28 mouse cellular contexts compared by ENCODE assay signal in the genomic region with DNA sequence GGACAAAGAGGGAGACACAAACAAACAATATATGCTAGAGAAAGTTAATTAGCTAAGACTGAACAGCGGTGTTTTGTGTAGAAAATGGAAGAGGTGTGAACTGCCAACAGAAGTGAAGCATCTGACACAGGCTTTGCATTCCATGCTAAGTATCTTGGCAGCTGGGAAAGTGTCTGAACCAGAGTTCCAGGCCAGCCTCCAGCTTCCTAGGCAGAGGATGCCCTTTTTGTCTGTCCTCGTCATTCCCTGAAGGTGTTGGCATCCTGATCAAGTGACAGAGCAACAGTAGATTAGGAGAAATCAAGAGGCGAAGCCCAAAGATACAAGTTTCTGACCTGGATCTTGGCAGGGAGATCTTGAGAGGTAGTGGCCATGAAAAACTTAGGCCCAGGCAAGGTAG.
DNase-seq lines count a peak whose midpoint lies in the region; ATAC-seq lines count a peak whose summit lies in the region.
"Had no signal": no experiment of that assay in that cellular context is flagged by ENCODE, and none has a peak within 500 bp of the region (broad histone marks: within the 10 kb centered on the region; RNA-seq: fewer than 3 reads in every experiment).

No protein-coding gene starts in this region.

- peaks cover 9% of the 10 kb centered on the region; the same call in 1 of the 2 replicates for H3K4me1 ChIP-seq in heart, embryonic 12.5 days (replicated peaks)
- peaks cover 13% of the 10 kb centered on the region for H3K4me1 ChIP-seq in heart, embryonic 15.5 days (replicated peaks)
- H3K4me1 ChIP-seq: embryonic facial prominence, embryonic 12.5 days; embryonic facial prominence, embryonic 15.5 days had no signal

- ATAC-seq in heart, embryonic 12.5 days (ENCODE audit: insufficient number of reproducible peaks, low FRiP score), result no peak
- no peak for ATAC-seq in heart, embryonic 15.5 days (replicated peaks; ENCODE audit: insufficient number of reproducible peaks, insufficient read depth, low FRiP score, low read depth)
- no peak for ATAC-seq in activated CD4-positive, CD25-positive, alpha-beta regulatory T cell, adult 4 months
- ATAC-seq: forebrain, embryonic 14.5 days; forebrain, postnatal 0 days; hindbrain, postnatal 0 days; inflammation-experienced regulatory T-cells, adult 6 months; intestine, embryonic 16.5 days; Patski had no signal

- no peaks in the 10 kb centered on the region for H3K36me3 ChIP-seq in heart, embryonic 12.5 days
- H3K36me3 ChIP-seq in heart, embryonic 15.5 days, result no peaks in the 10 kb centered on the region
- H3K36me3 ChIP-seq: embryonic facial prominence, embryonic 12.5 days; embryonic facial prominence, embryonic 15.5 days; G1E had no signal

- WGBS in heart, embryonic 12.5 days, result 44% methylated on average over 3 of the region's 3 CpGs
- WGBS in heart, embryonic 15.5 days, result 45% methylated on average over 3 of the region's 3 CpGs

- intact Hi-C loops in heart, postnatal 36 days (cut with DNase I), result loop anchor here (10.0 kb wide), 1 partner anchor 428 kb away; no protein-coding TSS in a partner anchor

- H3K9ac ChIP-seq in heart, embryonic 12.5 days, result no peak overlapping the region
- H3K9ac ChIP-seq in heart, embryonic 15.5 days, result no peak overlapping the region
- H3K9ac ChIP-seq: embryonic facial prominence, embryonic 12.5 days; embryonic facial prominence, embryonic 15.5 days; forebrain, postnatal 0 days; hindbrain, embryonic 14.5 days had no signal

- peak; percentile 31 to 69 for DNase-seq in heart, adult 18-20 months
- DNase-seq in heart, postnatal 36 days, result no peak
- DNase-seq in heart, adult 9 months (ENCODE audit: low spot score in 2 of 2), result peak; percentile 27 to 45
- DNase-seq: adrenal gland, adult 2 months; adrenal gland, postnatal 14 days; B cell, adult 2 months; cerebellum, adult 11 months; cerebellum, adult 2 months; cerebellum, adult 9-11 months; cerebellum, postnatal 25 days; forebrain, postnatal 0 days; gastrocnemius, adult 2 months; gastrocnemius, postnatal 14 days; kidney, adult 18-20 months; kidney, adult 9 months had no signal

- H3K4me3 ChIP-seq in heart, embryonic 12.5 days, result no peak overlapping the region
- H3K4me3 ChIP-seq in heart, embryonic 15.5 days, result no peak overlapping the region
- H3K4me3 ChIP-seq: embryonic facial prominence, embryonic 12.5 days; embryonic facial prominence, embryonic 15.5 days; gastrocnemius, adult 2 months had no signal

- no peaks in the 10 kb centered on the region for H3K9me3 ChIP-seq in heart, embryonic 12.5 days (replicated peaks)
- H3K9me3 ChIP-seq in heart, embryonic 15.5 days (replicated peaks), result no peaks in the 10 kb centered on the region
- H3K9me3 ChIP-seq: embryonic facial prominence, embryonic 12.5 days; embryonic facial prominence, embryonic 15.5 days had no signal

- no peak overlapping the region for H3K27ac ChIP-seq in heart, embryonic 12.5 days (ENCODE audit: poor library complexity, severe bottlenecking)
- H3K27ac ChIP-seq in heart, embryonic 15.5 days, result peak overlapping the region; percentile 34
- H3K27ac ChIP-seq: embryonic facial prominence, embryonic 12.5 days; embryonic facial prominence, embryonic 15.5 days; gastrocnemius, adult 2 months; hindbrain, embryonic 14.5 days; hindbrain, postnatal 0 days had no signal

- no peak overlapping the region for H3K4me2 ChIP-seq in heart, embryonic 12.5 days
- H3K4me2 ChIP-seq in heart, embryonic 15.5 days, result no peak overlapping the region
- H3K4me2 ChIP-seq: embryonic facial prominence, embryonic 12.5 days; embryonic facial prominence, embryonic 15.5 days; hindbrain, embryonic 14.5 days had no signal

- no peaks in the 10 kb centered on the region for H3K27me3 ChIP-seq in heart, embryonic 12.5 days (replicated peaks)
- no peaks in the 10 kb centered on the region for H3K27me3 ChIP-seq in heart, embryonic 15.5 days
- H3K27me3 ChIP-seq: CH12.LX; embryonic facial prominence, embryonic 12.5 days; embryonic facial prominence, embryonic 15.5 days had no signal

Comparison
In these comparisons a context has a peak if more than half of its experiments do, and no peak if none do; other contexts are left out.
1. DNase-seq: peak in heart, adult 18-20 months (2 of 2) and heart, adult 9 months (2 of 2); none in heart, postnatal 36 days (0 of 2).